Mouse (Mus musculus): ENCODE measurements at regions not wholly inside any gene's neighbourhood (a gene's known extent, or its start where the extent isn't known, plus 50 kb on each side); places are given as distances from the start of the nearest gene placed in this dataset.
"Not testable (repeated sequence)": the region's sequence is repeated elsewhere in the genome, so short reads cannot be mapped to it uniquely, and the experiment has no call there.

GRCm38 (mm10) chr8:20544084-20544483, 70.6 kb upstream of the Gm21119 start:
- not testable (repeated sequence) for TF ChIP-seq POLR2A (IDR thresholded peaks at IDR 0.05; ENCODE audit: control insufficient read depth, low read depth, low read length); CTCF (IDR thresholded peaks at IDR 0.05; ENCODE audit: control insufficient read depth, insufficient read depth, insufficient replicate concordance, low read depth, low read length)

Measured in testis, adult 2 months (tissue).